Mouse (Mus musculus) urinary bladder, postnatal 25 days (tissue): Measurements from ENCODE around the gene Ankrd26.
"Not testable (repeated sequence)": the region's sequence is repeated elsewhere in the genome, so short reads cannot be mapped to it uniquely, and the experiment has no call there.

ENCODE experiments used
- DNase-seq: peaks from one replicate; pipeline ENCODE4 v3.0.0; 2022; ENCODE audit warnings: low spot score

Gene Ankrd26

GRCm38 (mm10) chr6:118561745-118562609, at the start of gene Ankrd26:
Gene Ankrd26, minus strand, starts transcription at chr6:118562226.
- DNase-seq: peak; percentile 93

- DNase-seq: no peak
Measured at GRCm38 (mm10) chr6:118608906-118609305, 46.9 kb upstream of the Ankrd26 start.

- DNase-seq: no peak
Measured at GRCm38 (mm10) chr6:118605974-118606373, 43.9 kb upstream of the Ankrd26 start.

GRCm38 (mm10) chr6:118603825-118604224, 41.8 kb upstream of the Ankrd26 start:
- no peak for DNase-seq

GRCm38 (mm10) chr6:118595681-118596055, 33.6 kb upstream of the Ankrd26 start:
- no peak for DNase-seq

- DNase-seq: no peak
Measured at GRCm38 (mm10) chr6:118594833-118595680, 33.0 kb upstream of the Ankrd26 start.

GRCm38 (mm10) chr6:118594070-118594469, 32.0 kb upstream of the Ankrd26 start:
- DNase-seq: no peak

- no peak for DNase-seq
Measured at GRCm38 (mm10) chr6:118593377-118594061, 31.5 kb upstream of the Ankrd26 start.

- no peak for DNase-seq
Measured at GRCm38 (mm10) chr6:118592662-118593376, 30.8 kb upstream of the Ankrd26 start.

GRCm38 (mm10) chr6:118578741-118579140, 16.7 kb upstream of the Ankrd26 start:
- DNase-seq: not testable (repeated sequence)

- no peak for DNase-seq
Measured at GRCm38 (mm10) chr6:118574351-118574750, 12.3 kb upstream of the Ankrd26 start.

- no peak for DNase-seq
Measured at GRCm38 (mm10) chr6:118567816-118568215, 5.8 kb upstream of the Ankrd26 start.

GRCm38 (mm10) chr6:118561225-118561624, 801 bp downstream of the Ankrd26 start:
- DNase-seq: no peak

GRCm38 (mm10) chr6:118538627-118539026, 23.4 kb downstream of the Ankrd26 start:
- DNase-seq: no peak

- not testable (repeated sequence) for DNase-seq
Measured at GRCm38 (mm10) chr6:118537201-118537600, 24.8 kb downstream of the Ankrd26 start.

GRCm38 (mm10) chr6:118535321-118535720, 26.7 kb downstream of the Ankrd26 start:
- no peak for DNase-seq

GRCm38 (mm10) chr6:118533381-118533780, 28.6 kb downstream of the Ankrd26 start:
- no peak for DNase-seq

GRCm38 (mm10) chr6:118520668-118521067, 41.4 kb downstream of the Ankrd26 start:
- DNase-seq: no peak

- DNase-seq: no peak
Measured at GRCm38 (mm10) chr6:118513335-118514012, 48.6 kb downstream of the Ankrd26 start.

- no peak for DNase-seq
Measured at GRCm38 (mm10) chr6:118499010-118499409, 63.0 kb downstream of the Ankrd26 start.

GRCm38 (mm10) chr6:118482125-118482524, 79.9 kb downstream of the Ankrd26 start:
- DNase-seq: no peak
